ENCODE assay signal across 20 mouse cellular contexts in genomic region chr1:96074710-96075109, GRCm38 (mm10).
A peak's percentile ranks its signal among the peaks of the same experiment; 100 is the strongest.
DNase-seq lines count a peak whose midpoint lies in the region; ATAC-seq and TF ChIP-seq lines count a peak whose summit lies in the region.
"Had no signal": no experiment of that assay in that cellular context is flagged by ENCODE, and none has a peak within 500 bp of the region (broad histone marks: within the 10 kb centered on the region; RNA-seq: fewer than 3 reads in every experiment).

No protein-coding gene starts in this region.

- TF ChIP-seq EP300 in MEL (IDR thresholded peaks at IDR 0.05; ENCODE audit: low read depth in 1 of 2, low read length in 2 of 2), result peak; percentile 63 to 69; a peak in 3 of 4 replicates

- no peaks in the 10 kb centered on the region for H3K4me1 ChIP-seq in midbrain, embryonic 11.5 days (ENCODE audit: control insufficient read depth, insufficient read depth, low read length)
- H3K4me1 ChIP-seq in midbrain, embryonic 13.5 days (replicated peaks), result no peaks in the 10 kb centered on the region
- 0 out of 4 replicates have a peak, but pooled peaks cover 0 to 3% of the 10 kb centered on the region in 2 experiments for H3K4me1 ChIP-seq in MEL (ENCODE audit: control insufficient read depth in 1 of 2, insufficient read depth in 2 of 2, low read length in 2 of 2)

- H3K4me2 ChIP-seq in midbrain, embryonic 11.5 days, result no peak overlapping the region
- no peak overlapping the region for H3K4me2 ChIP-seq in midbrain, embryonic 13.5 days (replicated peaks)

- no peaks in the 10 kb centered on the region for H3K36me3 ChIP-seq in midbrain, embryonic 11.5 days (ENCODE audit: control insufficient read depth, insufficient read depth, low read length)
- H3K36me3 ChIP-seq in midbrain, embryonic 13.5 days, result no peaks in the 10 kb centered on the region
- no peaks in the 10 kb centered on the region for H3K36me3 ChIP-seq in MEL (ENCODE audit: control insufficient read depth in 1 of 2, insufficient read depth in 2 of 2, low read length in 2 of 2)
- H3K36me3 ChIP-seq: G1E had no signal

- WGBS in midbrain, embryonic 11.5 days, result 90% methylated on average over 1 of the region's 1 CpGs
- 97% methylated on average over 1 of the region's 1 CpGs for WGBS in midbrain, embryonic 13.5 days

- no peak overlapping the region for H3K4me3 ChIP-seq in midbrain, embryonic 11.5 days (ENCODE audit: low read depth, low read length)
- no peak overlapping the region for H3K4me3 ChIP-seq in midbrain, embryonic 13.5 days (replicated peaks)
- no peak overlapping the region for H3K4me3 ChIP-seq in MEL (ENCODE audit: control insufficient read depth in 1 of 2, insufficient read depth in 1 of 2, low read depth in 2 of 2, low read length in 2 of 2)

- H3K79me2 ChIP-seq in MEL (ENCODE audit: control insufficient read depth, insufficient read depth, low read length, poor library complexity), result no peaks in the 10 kb centered on the region

- no peaks in the 10 kb centered on the region for H3K9me3 ChIP-seq in midbrain, embryonic 11.5 days (ENCODE audit: control insufficient read depth, low read length)
- no peaks in the 10 kb centered on the region for H3K9me3 ChIP-seq in midbrain, embryonic 13.5 days
- H3K9me3 ChIP-seq in MEL (replicated peaks; ENCODE audit: insufficient read depth, low read length), result no peaks in the 10 kb centered on the region
- H3K9me3 ChIP-seq: G1E had no signal

- peak; percentile 2 for DNase-seq in midbrain, embryonic 11.5 days (ENCODE audit: low spot score, missing footprints)
- no peak for DNase-seq in MEL (ENCODE audit: low read depth, low spot score)
- DNase-seq in layer of hippocampus, postnatal 25 days (ENCODE audit: extremely low spot score in 1 of 2, low spot score in 1 of 2), result no peak
- DNase-seq: adrenal gland, adult 2 months; adrenal gland, adult 8-10 months; adrenal gland, postnatal 10 days; adrenal gland, postnatal 14 days; adrenal gland, postnatal 25 days; adrenal gland, postnatal 36 days; B cell, adult 2 months; cerebellum, adult 11 months; cerebellum, adult 11-12 months; cerebellum, adult 18-20 months; cerebellum, adult 2 months had no signal

- TF ChIP-seq POLR2A in MEL (IDR thresholded peaks at IDR 0.05; ENCODE audit: control insufficient read depth in 1 of 2, insufficient read depth in 1 of 2, low read depth in 1 of 2, low read length in 2 of 2, poor library complexity in 1 of 2), result no peak

- no peak for ATAC-seq in midbrain, embryonic 11.5 days (ENCODE audit: low FRiP score)
- no peak for ATAC-seq in midbrain, embryonic 13.5 days
- ATAC-seq: activated CD4-positive, CD25-positive, alpha-beta regulatory T cell, adult 4 months; CD4-positive, CD25-positive, alpha-beta regulatory T cell, adult 4 months; Patski had no signal

- no peak overlapping the region for H3K27ac ChIP-seq in midbrain, embryonic 11.5 days (ENCODE audit: low read depth, low read length)
- H3K27ac ChIP-seq in midbrain, embryonic 13.5 days, result no peak overlapping the region
- no peak overlapping the region for H3K27ac ChIP-seq in MEL (ENCODE audit: control insufficient read depth, low read depth, low read length)

- no peak overlapping the region for H3K9ac ChIP-seq in midbrain, embryonic 11.5 days (ENCODE audit: low read length)
- H3K9ac ChIP-seq in midbrain, embryonic 13.5 days (replicated peaks), result no peak overlapping the region
- H3K9ac ChIP-seq in MEL (ENCODE audit: control insufficient read depth, low read depth, low read length, poor library complexity, severe bottlenecking), result no peak overlapping the region

- TF ChIP-seq CTCF in MEL (IDR thresholded peaks at IDR 0.05 in 2 of 3, conservative IDR thresholded peaks at IDR 0.05 in 1 of 3; ENCODE audit: control insufficient read depth in 1 of 3, insufficient read depth in 1 of 3, low read depth in 2 of 3, low read length in 3 of 3, poor library complexity in 1 of 3, severe bottlenecking in 1 of 3), result no peak

- no peaks in the 10 kb centered on the region for H3K27me3 ChIP-seq in midbrain, embryonic 11.5 days (ENCODE audit: control insufficient read depth, insufficient read depth, low read length)
- no peaks in the 10 kb centered on the region for H3K27me3 ChIP-seq in midbrain, embryonic 13.5 days
- no peaks in the 10 kb centered on the region for H3K27me3 ChIP-seq in MEL (ENCODE audit: control insufficient read depth in 1 of 2, insufficient read depth in 2 of 2, low read length in 2 of 2)
- H3K27me3 ChIP-seq: CH12.LX, Patski had no signal

- no peak for TF ChIP-seq RAD21 in MEL (IDR thresholded peaks at IDR 0.05; ENCODE audit: low read depth, low read length)

TF ChIP-seq in MEL, 35 proteins besides CTCF, POLR2A, EP300 and RAD21:
- TF ChIP-seq MAZ (IDR thresholded peaks at IDR 0.05; ENCODE audit: low read depth, low read length) (no peak), RCOR1 (IDR thresholded peaks at IDR 0.05; ENCODE audit: low read depth, low read length) (peak; percentile 78; the same call in 1 of the 2 replicates), MYC (IDR thresholded peaks at IDR 0.05; ENCODE audit: low read depth, low read length) (no peak), MEF2A (IDR thresholded peaks at IDR 0.05; ENCODE audit: extremely low read depth, insufficient replicate concordance, low read depth, low read length, poor library complexity, severe bottlenecking) (no peak), SMC3 (IDR thresholded peaks at IDR 0.05; ENCODE audit: low read depth, low read length) (no peak), ELF1 (IDR thresholded peaks at IDR 0.05; ENCODE audit: low read depth, low read length) (no peak), POLR2AphosphoS5 (IDR thresholded peaks at IDR 0.05; ENCODE audit: borderline replicate concordance, low read depth, low read length) (no peak), MAFK (IDR thresholded peaks at IDR 0.05; ENCODE audit: borderline replicate concordance, low read depth, low read length) (no peak), USF2 (IDR thresholded peaks at IDR 0.05; ENCODE audit: borderline replicate concordance in 1 of 2, insufficient read depth in 1 of 2, low read depth in 1 of 2, low read length in 2 of 2) (no peak), TCF12 (IDR thresholded peaks at IDR 0.05; ENCODE audit: low read depth, low read length) (peak; percentile 37; the same call in 1 of the 2 replicates), TBP (IDR thresholded peaks at IDR 0.05; ENCODE audit: low read depth, low read length) (no peak), POLR2AphosphoS2 (IDR thresholded peaks at IDR 0.05; ENCODE audit: low read length) (no peak), GATA1 (IDR thresholded peaks at IDR 0.05; ENCODE audit: low read depth, low read length) (peak; percentile 24; the same call in 1 of the 2 replicates), ZMIZ1 (IDR thresholded peaks at IDR 0.05; ENCODE audit: low read depth, low read length) (no peak), TAL1 (IDR thresholded peaks at IDR 0.05; ENCODE audit: low read length) (no peak), ETS1 (IDR thresholded peaks at IDR 0.05; ENCODE audit: low read depth, low read length) (no peak), KAT2A (conservative IDR thresholded peaks at IDR 0.05; ENCODE audit: low read depth, low read length) (no peak), USF1 (IDR thresholded peaks at IDR 0.05; ENCODE audit: low read depth, low read length) (no peak)
